Mouse (Mus musculus): ENCODE results near the gene Zp1.

GRCm38 (mm10) chr19:10930641-10931040 lies 10.2 kb upstream of the Zp1 start:
- TF ChIP-seq CTCF (IDR thresholded peaks at IDR 0.05; ENCODE audit: low read depth, low read length) (no peak), POLR2A (IDR thresholded peaks at IDR 0.05; ENCODE audit: insufficient read depth, low read length) (no peak), EP300 (IDR thresholded peaks at IDR 0.05; ENCODE audit: insufficient read depth, low read depth, low read length) (no peak)
